Mouse (Mus musculus) stomach, postnatal 0 days (tissue): ENCODE measurements at regions not wholly inside any gene's neighbourhood (a gene's known extent, or its start where the extent isn't known, plus 50 kb on each side); places are given as distances from the start of the nearest gene placed in this dataset.

Source experiments
- ATAC-seq: fragments of 200-750 bp; cut with Nextera tagmentation; 2 replicates; pipeline ENCODE4 v1.8.0; 2017; ENCODE audit not compliant: low FRiP score, low TSS enrichment
- DNase-seq: peaks from one replicate; pipeline ENCODE4 v3.0.0-alpha.2; 2016; ENCODE audit warnings: low spot score
- H3K27ac ChIP-seq: fragments of 300-500 bp; sonication (generic); replicated peaks from 2 replicates; pipeline ENCODE4 v1.5.1; 2014; ENCODE audit warnings: mild to moderate bottlenecking, control low read depth
- H3K27me3 ChIP-seq: fragments of 300-500 bp; sonication (generic); 2 replicates; pipeline ENCODE4 v1.6.1; 2014; ENCODE audit warnings: low read length; ENCODE audit not compliant: control insufficient read depth, insufficient read depth
- H3K36me3 ChIP-seq: fragments of 300-500 bp; sonication (generic); 2 replicates; pipeline ENCODE4 v1.6.1; 2014; ENCODE audit warnings: low read length, mixed read lengths; ENCODE audit not compliant: control insufficient read depth, insufficient read depth
- H3K4me1 ChIP-seq: fragments of 300-500 bp; sonication (generic); replicated peaks from 2 replicates; pipeline ENCODE4 v1.6.1; 2014; ENCODE audit warnings: antibody characterized with exemption; ENCODE audit not compliant: control insufficient read depth, insufficient read depth
- H3K4me2 ChIP-seq: fragments of 300-500 bp; sonication (generic); replicated peaks from 2 replicates; pipeline ENCODE4 v1.6.1; 2014; ENCODE audit warnings: low read depth, mild to moderate bottlenecking, control low read depth, moderate library complexity
- H3K4me3 ChIP-seq: fragments of 300-500 bp; sonication (generic); 2 replicates; pipeline ENCODE4 v1.5.1; 2014; ENCODE audit warnings: low read depth, low read length, control low read depth
- H3K9ac ChIP-seq: fragments of 300-500 bp; sonication (generic); 2 replicates; pipeline ENCODE4 v1.6.1; 2014; ENCODE audit warnings: mild to moderate bottlenecking, low read length, control low read depth, mixed read lengths
- H3K9me3 ChIP-seq: fragments of 300-500 bp; sonication (generic); 2 replicates; pipeline ENCODE4 v1.6.1; 2016; ENCODE audit warnings: low read length; ENCODE audit not compliant: control insufficient read depth
- CTCF ChIP-seq: IDR thresholded peaks from 2 replicates; pipeline ENCODE4 v1.5.1; 2016; ENCODE audit warnings: antibody characterized with exemption, low read depth, mild to moderate bottlenecking, moderate library complexity
- EP300 ChIP-seq: optimal IDR thresholded peaks from 2 replicates; pipeline ENCODE3; 2016; ENCODE audit warnings: antibody characterized with exemption
- WGBS: fragments of 180-500 bp; shearing (Covaris S2); extraction: QIAGEN DNeasy Blood & Tissue Kit; methylation state at CpG from one replicate; pipeline ENCODE4 v1.1.7; 2014; 5-methylcytosine and 5-hydroxymethylcytosine counted together

DNA sequence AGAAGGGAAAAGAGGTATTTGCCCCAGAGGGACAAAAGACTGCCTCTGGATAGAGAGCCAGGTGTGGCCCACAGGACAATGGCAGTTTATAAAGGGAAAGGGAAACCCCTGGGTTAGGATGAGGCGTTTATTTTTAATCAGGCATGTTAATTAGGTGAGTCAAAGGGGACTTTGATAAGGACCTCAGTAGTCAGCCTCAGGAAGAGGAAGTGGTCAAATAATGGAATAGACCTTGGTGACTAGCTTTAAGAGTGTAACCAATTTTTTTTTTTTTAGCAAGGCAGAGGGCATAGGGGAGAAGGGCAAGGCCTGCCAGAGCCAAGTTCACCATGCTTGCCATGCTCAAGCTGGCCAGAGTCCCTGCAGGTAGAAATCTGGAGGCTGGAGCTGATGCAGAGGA is 95.2 kb downstream of the Duxbl3 start:
- WGBS, result 45% methylated on average over 1 of the region's 1 CpGs
- H3K9me3 ChIP-seq, result no peaks in the 10 kb centered on the region

DNA sequence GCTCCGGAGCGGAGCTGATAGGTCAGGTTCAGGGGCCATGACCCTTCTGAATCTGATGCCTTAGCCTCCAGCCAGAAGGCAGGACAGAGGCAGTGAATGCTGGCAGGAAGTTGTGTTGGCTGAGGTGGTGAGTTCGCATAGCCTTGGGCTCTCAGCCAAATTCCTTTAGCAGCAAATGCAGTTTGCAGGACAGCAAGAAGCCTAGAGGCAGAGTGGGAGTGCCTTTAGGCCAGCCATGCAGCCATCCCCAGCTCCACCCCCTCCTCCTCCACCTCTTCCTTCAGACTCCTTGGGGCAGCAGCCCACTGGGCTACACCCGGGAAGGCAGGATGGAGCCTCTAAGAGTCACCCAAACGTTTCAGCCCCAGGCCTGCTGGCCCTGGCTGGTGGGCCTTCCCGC is 99.5 kb downstream of the Duxbl3 start:
- peak; percentile 23 for DNase-seq

More for the DNA sequence above, 95.2 kb downstream of the Duxbl3 start:
- no peak overlapping the region for H3K27ac ChIP-seq
- H3K4me2 ChIP-seq, result no peak overlapping the region
- no peak overlapping the region for H3K9ac ChIP-seq
- H3K36me3 ChIP-seq, result no peaks in the 10 kb centered on the region
- peaks cover 3% of the 10 kb centered on the region; the same call in 1 of the 2 replicates for H3K4me1 ChIP-seq
- TF ChIP-seq EP300, result no peak
- TF ChIP-seq CTCF, result no peak
- no peak for DNase-seq
- ATAC-seq, result peak; percentile 79
- no peaks in the 10 kb centered on the region for H3K27me3 ChIP-seq
- no peak overlapping the region for H3K4me3 ChIP-seq

DNA sequence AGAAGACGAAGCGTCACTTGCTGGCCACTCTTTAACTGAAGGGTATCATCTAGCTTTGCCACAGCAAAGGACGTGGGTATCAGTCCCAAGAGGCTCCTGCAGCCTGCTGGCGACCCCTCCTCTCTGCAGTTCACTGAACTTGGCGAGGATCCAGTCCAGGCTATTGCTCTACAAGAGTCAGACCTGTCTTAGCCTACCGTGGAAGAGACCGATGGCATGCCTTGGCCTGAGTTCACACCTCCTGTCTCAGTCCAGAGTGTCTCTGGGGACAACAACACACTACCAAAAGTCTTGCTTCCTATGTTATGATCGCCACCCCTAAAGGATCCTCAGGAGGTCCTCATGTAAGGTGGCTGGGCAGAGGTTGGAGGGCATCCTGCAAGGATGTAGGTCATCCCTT is 100.2 kb downstream of the Duxbl3 start:
- H3K4me3 ChIP-seq, result no peak overlapping the region
- H3K4me1 ChIP-seq, result peaks cover 3% of the 10 kb centered on the region; the same call in 1 of the 2 replicates
- DNase-seq (no peak), ATAC-seq (no peak)
- 69% methylated on average over 8 of the region's 8 CpGs for WGBS
- no peak overlapping the region for H3K27ac ChIP-seq
- H3K9me3 ChIP-seq, result no peaks in the 10 kb centered on the region
- H3K9ac ChIP-seq, result no peak overlapping the region
- no peak overlapping the region for H3K4me2 ChIP-seq
- no peaks in the 10 kb centered on the region for H3K27me3 ChIP-seq
- H3K36me3 ChIP-seq, result no peaks in the 10 kb centered on the region
- no peak for TF ChIP-seq EP300

More for the DNA sequence above, 99.5 kb downstream of the Duxbl3 start:
- TF ChIP-seq EP300 (no peak), CTCF (no peak)
- H3K27me3 ChIP-seq, result no peaks in the 10 kb centered on the region
- no peak overlapping the region for H3K9ac ChIP-seq
- no peak overlapping the region for H3K4me2 ChIP-seq
- no peak overlapping the region for H3K4me3 ChIP-seq
- H3K9me3 ChIP-seq, result no peaks in the 10 kb centered on the region
- no peaks in the 10 kb centered on the region for H3K36me3 ChIP-seq
- ATAC-seq, result peak; percentile 45; the same call in 1 of the 2 replicates
- 41% methylated on average over 6 of the region's 6 CpGs for WGBS
- no peak overlapping the region for H3K27ac ChIP-seq
- H3K4me1 ChIP-seq, result peaks cover 3% of the 10 kb centered on the region; the same call in 1 of the 2 replicates

DNA sequence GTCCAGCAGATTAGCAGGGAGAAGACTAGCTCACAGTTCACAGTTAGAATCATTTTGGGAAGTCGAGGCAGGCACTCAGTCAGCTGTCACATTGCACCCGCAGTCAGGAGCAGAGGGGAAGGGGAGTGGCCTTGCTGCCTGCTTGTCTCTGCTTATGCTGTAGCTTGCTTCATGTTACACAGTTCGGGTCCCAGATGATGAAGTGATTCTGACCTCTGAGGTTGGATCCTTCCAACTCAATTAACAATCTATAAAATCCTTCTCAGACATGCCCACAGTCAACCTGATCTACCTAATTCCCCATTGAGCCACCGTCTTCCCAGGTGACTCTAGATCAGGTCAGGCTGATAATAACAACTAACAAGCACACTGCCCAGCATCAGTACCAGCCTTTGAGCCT is 102.3 kb downstream of the Duxbl3 start:
- H3K27me3 ChIP-seq, result no peaks in the 10 kb centered on the region
- ATAC-seq (no peak), DNase-seq (no peak)
- peaks cover 3% of the 10 kb centered on the region; the same call in 1 of the 2 replicates for H3K4me1 ChIP-seq
- H3K4me3 ChIP-seq, result no peak overlapping the region
- no peak overlapping the region for H3K9ac ChIP-seq
- no peak for TF ChIP-seq EP300
- no peak for TF ChIP-seq CTCF
- no peak overlapping the region for H3K4me2 ChIP-seq
- H3K36me3 ChIP-seq, result no peaks in the 10 kb centered on the region
- 63% methylated on average over 4 of the region's 4 CpGs for WGBS
- no peaks in the 10 kb centered on the region for H3K9me3 ChIP-seq
- no peak overlapping the region for H3K27ac ChIP-seq

DNA sequence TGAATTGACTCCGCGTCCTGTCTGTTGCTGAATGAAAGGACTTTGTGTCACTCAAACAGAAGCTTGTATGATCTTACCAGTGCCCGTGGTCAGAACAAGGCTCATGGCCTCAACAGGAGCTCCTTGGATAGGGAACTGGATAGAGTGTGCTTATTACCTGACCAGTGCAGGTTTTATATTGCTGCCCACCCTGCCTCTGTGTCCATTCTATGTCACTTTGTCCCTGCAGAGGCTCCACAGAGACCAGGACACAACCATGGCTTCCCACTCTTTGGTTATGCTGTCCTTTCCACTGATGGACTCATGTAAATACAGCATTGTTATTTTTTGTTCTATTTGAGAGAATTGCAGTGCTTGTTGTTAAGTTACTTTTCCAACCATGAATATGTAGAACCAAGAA is 103.4 kb downstream of the Duxbl3 start:
- Histone ChIP-seq H3K4me3 (no peak overlapping the region), H3K27ac (no peak overlapping the region), H3K4me2 (no peak overlapping the region), H3K36me3 (no peaks in the 10 kb centered on the region), H3K4me1 (peaks cover 3% of the 10 kb centered on the region; the same call in 1 of the 2 replicates), H3K27me3 (no peaks in the 10 kb centered on the region), H3K9me3 (no peaks in the 10 kb centered on the region), H3K9ac (no peak overlapping the region)
- DNase-seq (no peak), ATAC-seq (no peak)
- 92% methylated on average over 3 of the region's 3 CpGs for WGBS
- TF ChIP-seq EP300 (no peak), CTCF (no peak)
